Mouse (Mus musculus): Measurements from ENCODE around the gene Nsun3. TPM values are rescaled to one million over a fixed set of nuclear protein-coding genes. Genes with fewer than 3 reads are reported as not detected.
"Not testable (repeated sequence)": the region's sequence is repeated elsewhere in the genome, so short reads cannot be mapped to it uniquely, and the experiment has no call there.

Nsun3 gene
- total RNA-seq, 1 experiment from 2014 or later: 29.7 TPM

GRCm38 (mm10) chr16:62758340-62758739 lies 28.3 kb downstream of the Nsun3 start:
- peak; percentile 55; the same call in 1 of the 2 replicates for ATAC-seq (ENCODE audit: extremely low read depth, insufficient number of reproducible peaks, low FRiP score, poor library complexity, severe bottlenecking)

DNA sequence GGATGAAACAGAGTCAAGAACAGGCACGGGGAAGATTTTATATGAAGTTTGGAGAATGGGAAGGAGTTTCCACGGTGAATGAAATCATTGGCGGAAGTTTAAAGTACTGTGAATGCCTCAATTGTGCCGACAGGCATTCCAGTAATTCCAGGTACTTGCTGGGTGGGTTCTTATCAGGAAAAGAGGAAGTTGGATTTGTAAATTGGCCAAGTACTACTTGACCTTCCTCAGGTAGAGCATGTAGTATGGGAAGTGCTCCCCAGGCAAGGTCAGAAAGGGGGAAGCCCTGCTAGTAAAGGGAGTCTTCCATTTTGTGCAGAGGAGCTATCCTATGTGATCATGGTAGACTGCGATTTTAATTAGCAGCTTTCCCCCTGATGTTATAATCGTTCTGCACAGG lies 31.3 kb downstream of the Nsun3 start:
- no peak for ATAC-seq (ENCODE audit: extremely low read depth, insufficient number of reproducible peaks, low FRiP score, poor library complexity, severe bottlenecking)

- ATAC-seq (ENCODE audit: extremely low read depth, insufficient number of reproducible peaks, low FRiP score, poor library complexity, severe bottlenecking): no peak
Measured at GRCm38 (mm10) chr16:62753597-62753996, 33.0 kb downstream of the Nsun3 start.

GRCm38 (mm10) chr16:62753079-62753478 lies 33.5 kb downstream of the Nsun3 start:
- no peak for ATAC-seq (ENCODE audit: extremely low read depth, insufficient number of reproducible peaks, low FRiP score, poor library complexity, severe bottlenecking)

- ATAC-seq (ENCODE audit: extremely low read depth, insufficient number of reproducible peaks, low FRiP score, poor library complexity, severe bottlenecking): peak; percentile 23; the same call in 1 of the 2 replicates
Measured at GRCm38 (mm10) chr16:62745875-62746274, 40.7 kb downstream of the Nsun3 start.

DNA sequence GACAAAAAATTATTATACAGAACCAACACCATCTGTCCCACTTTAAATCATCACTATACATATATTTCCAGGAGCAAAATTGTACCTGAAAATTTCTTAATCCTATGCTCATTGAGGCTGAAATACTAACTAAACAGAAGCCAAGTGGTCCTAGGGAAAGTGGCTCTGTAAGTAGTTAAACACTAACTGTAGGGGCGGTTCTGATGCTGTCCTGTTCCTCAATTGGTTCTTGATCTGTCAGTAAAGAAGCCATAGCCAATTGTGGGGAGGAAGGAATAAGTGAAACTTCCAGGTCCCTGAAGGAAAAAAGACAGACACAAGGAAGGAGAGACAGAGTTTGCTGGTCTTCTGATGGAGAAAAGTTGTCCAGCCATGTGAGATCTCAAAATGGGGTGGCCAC lies 52.3 kb downstream of the Nsun3 start:
- ATAC-seq (ENCODE audit: extremely low read depth, insufficient number of reproducible peaks, low FRiP score, poor library complexity, severe bottlenecking): no peak

GRCm38 (mm10) chr16:62730291-62730690 lies 56.3 kb downstream of the Nsun3 start:
- no peak for ATAC-seq (ENCODE audit: extremely low read depth, insufficient number of reproducible peaks, low FRiP score, poor library complexity, severe bottlenecking)

DNA sequence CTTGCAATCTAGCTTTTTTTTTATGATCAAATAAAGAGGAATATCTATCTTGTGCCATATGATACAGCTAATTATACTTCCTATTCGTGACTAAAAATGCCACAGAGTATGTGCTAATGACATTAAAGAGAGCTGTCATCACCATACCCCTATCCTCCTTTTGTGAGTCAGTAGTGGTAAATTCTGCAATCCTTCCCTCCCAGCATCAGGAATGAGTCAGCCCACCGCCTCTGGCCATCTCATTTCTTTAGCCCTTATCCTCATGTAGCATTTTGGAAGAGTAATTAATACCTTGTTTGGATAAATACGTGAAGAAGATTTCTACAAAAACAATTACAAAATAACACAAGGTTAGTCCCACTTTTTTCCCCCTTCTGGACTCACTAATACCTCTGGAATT lies 56.8 kb downstream of the Nsun3 start:
- ATAC-seq (ENCODE audit: extremely low read depth, insufficient number of reproducible peaks, low FRiP score, poor library complexity, severe bottlenecking): no peak

- ATAC-seq (ENCODE audit: extremely low read depth, insufficient number of reproducible peaks, low FRiP score, poor library complexity, severe bottlenecking): not testable (repeated sequence)
Measured at GRCm38 (mm10) chr16:62718255-62718654, 68.4 kb downstream of the Nsun3 start.

DNA sequence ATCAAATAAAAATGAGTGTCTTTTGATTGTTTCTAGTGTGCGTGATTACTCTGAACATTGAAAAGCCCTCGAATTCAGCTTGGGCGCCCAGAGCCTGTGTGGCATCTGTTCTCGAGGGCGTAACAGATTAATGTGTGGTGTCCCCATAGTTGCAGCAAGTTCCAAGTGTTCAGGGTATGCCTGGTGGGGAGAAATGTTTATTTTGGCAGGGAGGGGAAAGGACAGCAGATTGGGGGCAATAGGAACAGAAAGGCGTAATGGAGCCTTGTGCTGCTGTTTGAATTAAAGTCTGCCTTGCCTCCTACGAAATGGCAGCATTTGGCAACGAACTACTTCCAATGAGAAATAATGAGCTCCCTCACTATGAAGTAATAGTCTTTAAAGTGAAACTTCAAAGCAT lies 96.2 kb downstream of the Nsun3 start:
- no peak for ATAC-seq (ENCODE audit: extremely low read depth, insufficient number of reproducible peaks, low FRiP score, poor library complexity, severe bottlenecking)

GRCm38 (mm10) chr16:62686073-62686472 lies 100.5 kb downstream of the Nsun3 start:
- ATAC-seq (ENCODE audit: extremely low read depth, insufficient number of reproducible peaks, low FRiP score, poor library complexity, severe bottlenecking): no peak

DNA sequence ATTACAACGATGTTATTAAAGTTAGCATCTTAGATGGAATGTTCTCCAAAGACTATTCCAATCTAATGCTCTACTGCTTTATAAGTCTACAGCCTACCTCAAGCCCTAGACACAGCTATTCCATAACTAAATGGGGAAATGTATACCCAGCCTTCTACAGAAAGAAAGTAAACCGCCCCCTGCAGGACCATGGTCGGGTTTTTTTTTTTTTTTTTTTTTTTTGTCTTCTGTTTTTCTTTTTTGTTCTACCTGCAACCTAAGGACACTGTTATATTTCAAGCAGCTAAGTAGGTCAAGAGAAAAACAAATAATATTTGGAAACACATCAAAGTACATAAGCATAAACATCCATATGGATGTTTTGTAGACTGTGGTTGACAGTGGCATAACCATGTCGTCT lies 101.1 kb downstream of the Nsun3 start:
- ATAC-seq (ENCODE audit: extremely low read depth, insufficient number of reproducible peaks, low FRiP score, poor library complexity, severe bottlenecking): no peak

Other genes starting within 250 kb of the Nsun3 start
- 0.23 and 0.37 TPM in 2 replicates for gene Stx19, start 27.9 kb upstream of the Nsun3 start, total RNA-seq (2017)
- gene Arl13b, start 60.2 kb upstream of the Nsun3 start, total RNA-seq (2017): 27.9 and 36.1 TPM in 2 replicates
- 5.6 and 7.1 TPM in 2 replicates for gene Pros1, start 67.5 kb upstream of the Nsun3 start, total RNA-seq (2017)